ENCODE assay signal across 8 mouse cellular contexts in the genomic region with DNA sequence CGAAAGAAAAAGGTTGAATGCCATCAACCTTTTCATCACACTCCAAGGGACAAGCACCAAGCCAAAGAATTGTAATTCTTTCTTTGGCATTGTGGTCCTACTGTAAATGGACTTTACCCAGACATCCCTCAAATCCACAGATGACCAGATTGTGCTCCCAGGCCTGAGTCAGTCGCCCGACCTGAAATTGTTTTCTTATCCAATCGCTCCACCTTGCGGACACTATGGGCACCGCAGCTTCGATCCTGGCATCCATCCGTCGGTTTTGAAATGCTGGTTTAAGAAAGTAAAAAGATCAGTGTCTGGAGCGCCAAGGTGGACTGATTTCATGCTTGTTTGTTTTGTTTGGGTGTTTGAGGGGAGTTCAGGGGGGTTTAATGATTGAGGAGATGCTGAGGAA. TPM values are rescaled to one million over a fixed set of nuclear protein-coding genes. Genes with fewer than 3 reads are reported as not detected.
DNase-seq lines count a peak whose midpoint lies in the region; ATAC-seq and TF ChIP-seq lines count a peak whose summit lies in the region.

No protein-coding gene starts in this region.

- H3K79me3 ChIP-seq in C2C12 (ENCODE audit: low read depth) = no peaks in the 10 kb centered on the region

- no peaks in the 10 kb centered on the region for H3K9me3 ChIP-seq in heart, embryonic 12.5 days (replicated peaks)
- no peaks in the 10 kb centered on the region for H3K9me3 ChIP-seq in kidney, embryonic 16.5 days (ENCODE audit: low read length)

- no peak for TF ChIP-seq POLR2A in bone marrow macrophage, adult 2 months (IDR thresholded peaks at IDR 0.05; ENCODE audit: borderline replicate concordance, low read depth, low read length)
- TF ChIP-seq POLR2A in embryonic fibroblast, embryonic 13.5 days (IDR thresholded peaks at IDR 0.05; ENCODE audit: low read depth, low read length) = no peak
- TF ChIP-seq POLR2A in myocyte (IDR thresholded peaks at IDR 0.05; ENCODE audit: insufficient read length, low read depth) = no peak

- H3ac ChIP-seq in C2C12 (ENCODE audit: control insufficient read depth, insufficient read length, low read depth) = no peak overlapping the region
- no peak overlapping the region for H3ac ChIP-seq in myocyte (ENCODE audit: control insufficient read depth, insufficient read length)

- H3K9ac ChIP-seq in heart, embryonic 12.5 days = 0 out of 2 replicates have a peak overlapping the region, but pooled peaks have one; percentile 27
- no peak overlapping the region; the same call in 1 of the 2 replicates for H3K9ac ChIP-seq in kidney, embryonic 16.5 days (replicated peaks; ENCODE audit: low read length)

- H3K4me2 ChIP-seq in heart, embryonic 12.5 days = peak overlapping the region; percentile 74
- peak overlapping the region; percentile 58 for H3K4me2 ChIP-seq in kidney, embryonic 16.5 days (replicated peaks; ENCODE audit: low read depth, low read length)
- peak overlapping the region; percentile 87 for H3K4me2 ChIP-seq in myocyte (ENCODE audit: low read depth)

- H3K79me2 ChIP-seq in C2C12 (ENCODE audit: control insufficient read depth, insufficient read depth) (no peaks in the 10 kb centered on the region), myocyte (ENCODE audit: control insufficient read depth, insufficient read depth) (no peaks in the 10 kb centered on the region)

- H3K4me1 ChIP-seq in bone marrow macrophage, adult 2 months (ENCODE audit: control insufficient read depth, insufficient read depth, low read length) = 0 out of 2 replicates have a peak, but pooled peaks cover 2% of the 10 kb centered on the region
- H3K4me1 ChIP-seq in embryonic fibroblast, embryonic 13.5 days (ENCODE audit: control insufficient read depth, insufficient read depth, low read length) = peaks cover 2% of the 10 kb centered on the region; the same call in 1 of the 2 replicates
- 0 out of 2 replicates have a peak, but pooled peaks cover 3% of the 10 kb centered on the region for H3K4me1 ChIP-seq in heart, embryonic 12.5 days (replicated peaks)
- H3K4me1 ChIP-seq in kidney, embryonic 16.5 days (ENCODE audit: insufficient read depth, low read length) = peaks cover 4% of the 10 kb centered on the region; the same call in 1 of the 2 replicates

- H3K36me3 ChIP-seq in C2C12 (ENCODE audit: control insufficient read depth, insufficient read depth) = no peaks in the 10 kb centered on the region
- no peaks in the 10 kb centered on the region for H3K36me3 ChIP-seq in heart, embryonic 12.5 days
- no peaks in the 10 kb centered on the region for H3K36me3 ChIP-seq in kidney, embryonic 16.5 days (ENCODE audit: insufficient read depth, low read length)
- no peaks in the 10 kb centered on the region for H3K36me3 ChIP-seq in myocyte (ENCODE audit: control insufficient read depth, insufficient read depth)

- 8% methylated on average over 10 of the region's 10 CpGs for WGBS in heart, embryonic 12.5 days
- WGBS in kidney, embryonic 16.5 days = 8% methylated on average over 10 of the region's 10 CpGs

- peak overlapping the region; percentile 12 for H3K4me3 ChIP-seq in C2C12 (ENCODE audit: insufficient read depth, poor library complexity, severe bottlenecking)
- peak overlapping the region; percentile 15 for H3K4me3 ChIP-seq in bone marrow macrophage, adult 2 months (ENCODE audit: insufficient read depth, low read length)
- H3K4me3 ChIP-seq in embryonic fibroblast, embryonic 13.5 days (ENCODE audit: insufficient read depth, low read length) = peak overlapping the region; percentile 35
- H3K4me3 ChIP-seq in heart, embryonic 12.5 days = peak overlapping the region; percentile 40
- H3K4me3 ChIP-seq in kidney, embryonic 16.5 days (ENCODE audit: low read length) = peak overlapping the region; percentile 42
- peak overlapping the region; percentile 22 for H3K4me3 ChIP-seq in myocyte

- ATAC-seq in heart, embryonic 12.5 days (ENCODE audit: insufficient number of reproducible peaks, low FRiP score) = no peak
- ATAC-seq in kidney, embryonic 16.5 days (ENCODE audit: low FRiP score, low TSS enrichment) = peak; percentile 47; the same call in 1 of the 2 replicates

- TF ChIP-seq CTCF in C2C12 (IDR thresholded peaks at IDR 0.05; ENCODE audit: control insufficient read depth, insufficient read depth, insufficient read length) = peak; percentile 51
- peak; percentile 58 for TF ChIP-seq CTCF in bone marrow macrophage, adult 2 months (IDR thresholded peaks at IDR 0.05; ENCODE audit: low read depth, low read length)
- peak; percentile 72 for TF ChIP-seq CTCF in embryonic fibroblast, embryonic 13.5 days (IDR thresholded peaks at IDR 0.05; ENCODE audit: borderline replicate concordance, insufficient read depth, low read length)

- DNase-seq in liver = peak; percentile 67
- DNase-seq in spleen, postnatal 4 days (ENCODE audit: low spot score in 2 of 2) = peak; percentile 62 to 84

- H3K27me3 ChIP-seq in C2C12 (ENCODE audit: control insufficient read depth, insufficient read depth, insufficient read length) (peaks cover 10% of the 10 kb centered on the region), myocyte (ENCODE audit: control insufficient read depth, insufficient read depth, insufficient read length) (peaks cover 3% of the 10 kb centered on the region)
- peaks cover 74% of the 10 kb centered on the region for H3K27me3 ChIP-seq in heart, embryonic 12.5 days (replicated peaks)
- peaks cover 72% of the 10 kb centered on the region for H3K27me3 ChIP-seq in kidney, embryonic 16.5 days (ENCODE audit: insufficient read depth, low read length)

- H3K27ac ChIP-seq in bone marrow macrophage, adult 2 months (ENCODE audit: insufficient read depth, low read depth, low read length) = no peak overlapping the region
- H3K27ac ChIP-seq in embryonic fibroblast, embryonic 13.5 days (ENCODE audit: insufficient read depth, low read length) = no peak overlapping the region
- H3K27ac ChIP-seq in heart, embryonic 12.5 days (ENCODE audit: poor library complexity, severe bottlenecking) = no peak overlapping the region
- H3K27ac ChIP-seq in kidney, embryonic 16.5 days (ENCODE audit: low read length) = no peak overlapping the region

TF ChIP-seq in C2C12, 6 proteins besides CTCF, POLR2A, EP300 and RAD21:
- no peak for TF ChIP-seq MYOD1 (IDR thresholded peaks at IDR 0.05; ENCODE audit: control insufficient read depth, insufficient read length, low read depth)
- TF ChIP-seq MYOG (IDR thresholded peaks at IDR 0.05; ENCODE audit: control insufficient read depth, extremely low read depth, insufficient read length) = no peak
- no peak for TF ChIP-seq MAX (IDR thresholded peaks at IDR 0.05)
- no peak for TF ChIP-seq CEBPB (IDR thresholded peaks at IDR 0.05; ENCODE audit: low read depth)
- TF ChIP-seq FOSL1 (IDR thresholded peaks at IDR 0.05; ENCODE audit: insufficient read depth, low read length, poor library complexity, severe bottlenecking) = no peak
- TF ChIP-seq USF1 (IDR thresholded peaks at IDR 0.05; ENCODE audit: low read depth) = no peak

TF ChIP-seq in myocyte, 11 proteins besides CTCF, POLR2A, EP300 and RAD21:
- TF ChIP-seq E2F4 (IDR thresholded peaks at IDR 0.05; ENCODE audit: insufficient read depth) (no peak), POLR2AphosphoS2 (IDR thresholded peaks at IDR 0.05; ENCODE audit: insufficient read length, low read depth) (no peak), CEBPB (IDR thresholded peaks at IDR 0.05; ENCODE audit: insufficient read depth, poor library complexity, severe bottlenecking) (no peak), MYOG (IDR thresholded peaks at IDR 0.05; ENCODE audit: control insufficient read depth in 1 of 3, insufficient read depth in 1 of 3, insufficient read length in 2 of 3, low read depth in 2 of 3) (no peak), SRF (IDR thresholded peaks at IDR 0.05; ENCODE audit: control insufficient read depth, insufficient read length, low read depth) (no peak), TCF3 (IDR thresholded peaks at IDR 0.05; ENCODE audit: insufficient read length, low read depth) (no peak), USF1 (IDR thresholded peaks at IDR 0.05; ENCODE audit: low read depth) (no peak), REST (IDR thresholded peaks at IDR 0.05; ENCODE audit: insufficient read depth, insufficient read length) (no peak), MAX (IDR thresholded peaks at IDR 0.05; ENCODE audit: low read depth) (no peak), TCF12 (IDR thresholded peaks at IDR 0.05; ENCODE audit: insufficient read depth, poor library complexity, severe bottlenecking) (no peak), MYOD1 (IDR thresholded peaks at IDR 0.05; ENCODE audit: control insufficient read depth in 1 of 3, insufficient read length in 2 of 3, low read depth in 2 of 3) (no peak)

RNA-seq across cellular contexts. Expression of gene Nkx2-2, which starts 16.4 kb away (rescaled TPM):
- polyA plus RNA-seq in C2C12 (2012; fragmentation: generic; extraction: Trizol) (not detected), myocyte (2012; fragmentation: generic; extraction: Trizol) (not detected)
- not detected in 2 replicates for polyA plus RNA-seq in bone marrow macrophage, adult 2 months (2012; ENCODE audit: insufficient read depth, insufficient read length, missing spikeins)
- not detected in 2 replicates for polyA plus RNA-seq in embryonic fibroblast, embryonic 13.5 days (2011; ENCODE audit: insufficient read length, low read depth, missing spikeins)
- not detected in 2 replicates for polyA plus RNA-seq in heart, embryonic 12.5 days (2016; fragmentation: Nextera tagmentation; extraction: Ambion mirVana)
- polyA plus RNA-seq in kidney, embryonic 16.5 days (2015; fragmentation: Nextera tagmentation; extraction: Ambion mirVana) = not detected in 2 replicates
